Mouse (Mus musculus) cortical plate, adult 2 months (tissue): ENCODE results near the gene Dmbx1.

Source experiments
- CTCF ChIP-seq: fragments of 200-500 bp; IDR thresholded peaks from 2 replicates; pipeline ENCODE4 v1.5.1; 2011; ENCODE audit warnings: mild to moderate bottlenecking, control low read depth, low read length; ENCODE audit not compliant: insufficient read depth; ENCODE audit errors: extremely low read depth
- POLR2A ChIP-seq: fragments of 200-500 bp; IDR thresholded peaks from 2 replicates; pipeline ENCODE4 v1.6.1; 2011; ENCODE audit warnings: mild to moderate bottlenecking, low read length, control low read depth; ENCODE audit not compliant: insufficient read depth; ENCODE audit errors: extremely low read depth

DNA sequence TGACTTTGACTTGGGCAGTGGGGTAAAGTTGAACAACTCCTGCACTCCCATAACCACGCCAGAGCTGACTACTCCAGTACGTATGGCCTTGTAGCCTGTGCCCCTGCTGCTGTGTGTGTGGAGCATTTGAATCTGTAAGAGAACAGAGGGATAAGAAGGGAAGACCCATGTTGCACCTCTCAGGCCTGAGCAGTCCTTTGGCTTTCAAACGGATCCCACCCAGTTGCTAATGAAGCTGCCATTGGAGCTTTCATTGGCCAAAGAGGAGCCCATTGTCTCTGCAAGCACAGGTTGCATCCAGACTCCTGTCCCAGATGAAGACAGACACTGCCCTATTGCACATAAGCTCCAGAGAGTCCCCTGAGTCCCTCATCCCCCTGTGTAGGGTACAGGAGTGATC, 66.5 kb downstream of the Dmbx1 start:
- TF ChIP-seq CTCF (no peak), POLR2A (no peak)
